Mouse (Mus musculus) stomach, postnatal 0 days (tissue): ENCODE measurements around the gene Tradd. TPM values are rescaled to one million over a fixed set of nuclear protein-coding genes. Genes with fewer than 3 reads are reported as not detected.

Experiments
- ATAC-seq: fragments of 200-750 bp; cut with Nextera tagmentation; 2 replicates; pipeline ENCODE4 v1.8.0; 2017; ENCODE audit not compliant: low FRiP score, low TSS enrichment
- DNase-seq: peaks from one replicate; pipeline ENCODE4 v3.0.0-alpha.2; 2016; ENCODE audit warnings: low spot score
- H3K27ac ChIP-seq: fragments of 300-500 bp; sonication (generic); replicated peaks from 2 replicates; pipeline ENCODE4 v1.5.1; 2014; ENCODE audit warnings: mild to moderate bottlenecking, control low read depth
- H3K27me3 ChIP-seq: fragments of 300-500 bp; sonication (generic); 2 replicates; pipeline ENCODE4 v1.6.1; 2014; ENCODE audit warnings: low read length; ENCODE audit not compliant: control insufficient read depth, insufficient read depth
- H3K36me3 ChIP-seq: fragments of 300-500 bp; sonication (generic); 2 replicates; pipeline ENCODE4 v1.6.1; 2014; ENCODE audit warnings: low read length, mixed read lengths; ENCODE audit not compliant: control insufficient read depth, insufficient read depth
- H3K4me1 ChIP-seq: fragments of 300-500 bp; sonication (generic); replicated peaks from 2 replicates; pipeline ENCODE4 v1.6.1; 2014; ENCODE audit warnings: antibody characterized with exemption; ENCODE audit not compliant: control insufficient read depth, insufficient read depth
- H3K4me2 ChIP-seq: fragments of 300-500 bp; sonication (generic); replicated peaks from 2 replicates; pipeline ENCODE4 v1.6.1; 2014; ENCODE audit warnings: low read depth, mild to moderate bottlenecking, control low read depth, moderate library complexity
- H3K4me3 ChIP-seq: fragments of 300-500 bp; sonication (generic); 2 replicates; pipeline ENCODE4 v1.5.1; 2014; ENCODE audit warnings: low read depth, low read length, control low read depth
- H3K9ac ChIP-seq: fragments of 300-500 bp; sonication (generic); 2 replicates; pipeline ENCODE4 v1.6.1; 2014; ENCODE audit warnings: mild to moderate bottlenecking, low read length, control low read depth, mixed read lengths
- H3K9me3 ChIP-seq: fragments of 300-500 bp; sonication (generic); 2 replicates; pipeline ENCODE4 v1.6.1; 2016; ENCODE audit warnings: low read length; ENCODE audit not compliant: control insufficient read depth
- CTCF ChIP-seq: IDR thresholded peaks from 2 replicates; pipeline ENCODE4 v1.5.1; 2016; ENCODE audit warnings: antibody characterized with exemption, low read depth, mild to moderate bottlenecking, moderate library complexity
- EP300 ChIP-seq: optimal IDR thresholded peaks from 2 replicates; pipeline ENCODE3; 2016; ENCODE audit warnings: antibody characterized with exemption
- WGBS: fragments of 180-500 bp; shearing (Covaris S2); extraction: QIAGEN DNeasy Blood & Tissue Kit; methylation state at CpG from one replicate; pipeline ENCODE4 v1.1.7; 2014; 5-methylcytosine and 5-hydroxymethylcytosine counted together
- polyA plus RNA-seq: library from polyadenylated mRNA; unstranded; fragments of >200 nt; fragmentation: Nextera tagmentation; extraction: Ambion mirVana; gene quantifications from 2 replicates; pipeline ENCODE4 v1.2.1, GENCODE M21; 2015

The Tradd gene
- polyA plus RNA-seq, 1 experiment from 2014 or later, result 28.6 TPM

GRCm38 (mm10) chr8:105265128-105265527 lies 719 bp upstream of the Tradd start:
- ATAC-seq (peak; percentile 48; the same call in 1 of the 2 replicates), DNase-seq (peak; percentile 42)
- Histone ChIP-seq H3K27ac (no peak overlapping the region), H3K4me1 (0 out of 2 replicates have a peak, but pooled peaks cover 9% of the 10 kb centered on the region), H3K4me3 (peak overlapping the region; percentile 65), H3K27me3 (peaks cover 2% of the 10 kb centered on the region; the same call in 1 of the 2 replicates), H3K9ac (peak overlapping the region; percentile 69), H3K36me3 (no peaks in the 10 kb centered on the region; the same call in 1 of the 2 replicates), H3K9me3 (no peaks in the 10 kb centered on the region), H3K4me2 (peak overlapping the region; percentile 91)
- 12% methylated on average over 10 of the region's 10 CpGs for WGBS
- TF ChIP-seq EP300 (no peak), CTCF (no peak)

DNA sequence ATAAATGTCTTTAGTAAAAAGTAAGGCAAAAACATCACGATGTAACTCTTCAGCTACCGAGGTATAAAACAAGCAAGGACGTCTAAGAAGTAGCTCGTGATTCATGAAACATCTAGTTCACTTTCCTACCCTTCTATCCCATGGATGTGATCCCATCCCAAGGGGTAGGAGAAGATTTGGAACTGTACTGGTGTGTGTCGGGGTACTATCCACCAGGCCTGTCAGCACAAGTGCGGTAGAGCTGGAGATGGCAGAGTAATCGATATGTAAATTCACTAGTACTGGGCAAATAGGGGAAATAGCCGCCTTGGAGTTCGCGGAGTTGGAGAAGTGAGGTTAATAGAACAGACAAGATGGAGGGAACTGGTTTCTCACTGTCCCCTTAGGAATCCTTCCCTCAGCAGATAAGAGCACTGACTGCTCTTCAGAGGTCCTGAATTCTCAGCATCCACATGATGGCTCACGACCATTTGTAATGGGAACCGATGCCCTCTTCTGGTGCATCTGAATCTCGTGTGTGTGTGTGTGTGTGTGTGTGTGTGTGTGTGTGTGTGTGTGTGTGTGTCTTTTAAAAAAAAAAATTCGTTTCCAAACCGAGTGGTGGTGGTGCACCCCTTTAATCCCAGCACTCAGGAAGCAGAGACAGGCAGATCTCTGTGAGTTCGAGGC lies 1.0 kb downstream of the Tradd start:
- H3K9ac ChIP-seq, result no peak overlapping the region
- no peaks in the 10 kb centered on the region; the same call in 1 of the 2 replicates for H3K27me3 ChIP-seq
- no peak for TF ChIP-seq EP300
- TF ChIP-seq CTCF, result peak; percentile 34; the same call in 1 of the 2 replicates

DNA sequence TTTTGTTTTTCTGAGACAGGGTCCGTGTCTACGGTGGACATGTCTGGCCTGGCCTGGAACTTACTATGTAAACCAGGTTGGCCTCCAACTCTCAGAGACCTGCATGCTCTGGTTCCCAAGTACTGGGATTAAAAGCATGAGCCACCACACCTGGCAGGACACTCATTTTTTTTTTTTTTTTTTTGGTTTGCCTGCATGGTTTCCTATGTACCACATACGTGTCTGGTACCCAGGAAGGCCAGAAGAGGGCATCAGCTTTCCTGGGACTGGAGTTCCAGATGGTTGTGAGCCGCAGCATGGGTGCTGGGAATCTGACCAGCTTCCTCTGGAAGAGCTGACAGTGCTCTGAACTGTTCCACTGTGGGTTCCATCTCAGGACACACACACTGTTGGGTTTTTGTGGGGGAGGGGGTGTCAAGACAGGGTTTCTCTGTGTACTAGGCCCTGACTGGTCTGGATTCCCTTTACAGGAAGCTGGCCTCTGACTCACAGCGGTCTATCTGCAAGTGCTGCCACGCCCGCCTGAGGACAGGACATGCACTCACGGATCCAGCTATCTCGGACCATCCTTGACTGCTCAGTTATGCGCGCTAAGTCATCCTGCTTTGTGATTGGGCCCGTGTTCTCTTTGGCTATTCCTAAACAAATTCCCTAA lies 3.0 kb downstream of the Tradd start:
- Histone ChIP-seq H3K4me1 (peaks cover 10% of the 10 kb centered on the region; the same call in 1 of the 2 replicates), H3K9me3 (no peaks in the 10 kb centered on the region), H3K27ac (no peak overlapping the region), H3K4me3 (no peak overlapping the region), H3K4me2 (no peak overlapping the region), H3K9ac (no peak overlapping the region), H3K36me3 (no peaks in the 10 kb centered on the region), H3K27me3 (no peaks in the 10 kb centered on the region; the same call in 1 of the 2 replicates)
- no peak for ATAC-seq
- 82% methylated on average over 12 of the region's 12 CpGs for WGBS
- no peak for TF ChIP-seq CTCF
- no peak for TF ChIP-seq EP300
- no peak for DNase-seq

More for the DNA sequence above, 1.0 kb downstream of the Tradd start:
- no peaks in the 10 kb centered on the region for H3K9me3 ChIP-seq
- H3K27ac ChIP-seq, result no peak overlapping the region
- peak overlapping the region; percentile 65; the same call in 1 of the 2 replicates for H3K4me3 ChIP-seq
- DNase-seq, result no peak
- H3K36me3 ChIP-seq, result no peaks in the 10 kb centered on the region; the same call in 1 of the 2 replicates
- no peak for ATAC-seq
- WGBS, result 46% methylated on average over 16 of the region's 16 CpGs
- H3K4me1 ChIP-seq, result peaks cover 10% of the 10 kb centered on the region; the same call in 1 of the 2 replicates
- H3K4me2 ChIP-seq, result peak overlapping the region; percentile 91; the same call in 1 of the 2 replicates

- Histone ChIP-seq H3K27me3 (no peaks in the 10 kb centered on the region; the same call in 1 of the 2 replicates), H3K27ac (no peak overlapping the region), H3K4me1 (peaks cover 10% of the 10 kb centered on the region; the same call in 1 of the 2 replicates), H3K9ac (no peak overlapping the region), H3K36me3 (no peaks in the 10 kb centered on the region), H3K4me3 (no peak overlapping the region), H3K9me3 (no peaks in the 10 kb centered on the region), H3K4me2 (no peak overlapping the region)
- no peak for TF ChIP-seq CTCF
- no peak for TF ChIP-seq EP300
- DNase-seq, result no peak
- no peak for ATAC-seq
- 77% methylated on average over 7 of the region's 7 CpGs for WGBS
Measured at GRCm38 (mm10) chr8:105260371-105261099, 3.9 kb downstream of the Tradd start.

GRCm38 (mm10) chr8:105259721-105260320 lies 4.6 kb downstream of the Tradd start:
- no peaks in the 10 kb centered on the region; the same call in 1 of the 2 replicates for H3K27me3 ChIP-seq
- peak overlapping the region; percentile 18; the same call in 1 of the 2 replicates for H3K9ac ChIP-seq
- TF ChIP-seq CTCF, result peak; percentile 99
- no peak for TF ChIP-seq EP300
- no peaks in the 10 kb centered on the region for H3K9me3 ChIP-seq
- DNase-seq (peak; percentile 82), ATAC-seq (peak; percentile 62)
- peaks cover 10% of the 10 kb centered on the region; the same call in 1 of the 2 replicates for H3K4me1 ChIP-seq
- peak overlapping the region; percentile 62 for H3K4me2 ChIP-seq
- WGBS, result 4% methylated on average over 30 of the region's 30 CpGs
- H3K27ac ChIP-seq, result no peak overlapping the region
- peak overlapping the region; percentile 31 for H3K4me3 ChIP-seq
- H3K36me3 ChIP-seq, result no peaks in the 10 kb centered on the region
